Mouse (Mus musculus) liver, embryonic 14.5 days (tissue): ENCODE results near the gene Gm20379. TPM values are rescaled to one million over a fixed set of nuclear protein-coding genes. Genes with fewer than 3 reads are reported as not detected.

Source experiments
- ATAC-seq: fragments of 200-750 bp; cut with Nextera tagmentation; 2 replicates; pipeline ENCODE4 v1.8.0; 2017; ENCODE audit warnings: moderate number of reproducible peaks, mild to moderate bottlenecking, moderate library complexity; ENCODE audit not compliant: insufficient read depth
- DNase-seq, 3 experiments: peaks; one replicate each; pipeline ENCODE4 v3.0.0-alpha.2; 2012 to 2013; ENCODE audit warnings: low read depth in 3 of 3, low spot score in 3 of 3
- H3K27ac ChIP-seq: fragments of 300-500 bp; sonication (generic); 2 replicates; pipeline ENCODE4 v1.5.1; 2014; ENCODE audit warnings: moderate library complexity, mild to moderate bottlenecking, control low read depth, inconsistent platforms
- H3K27me3 ChIP-seq: fragments of 300-500 bp; sonication (generic); 2 replicates; pipeline ENCODE4 v1.6.1; 2014; ENCODE audit warnings: mild to moderate bottlenecking, low read length, moderate library complexity; ENCODE audit not compliant: control insufficient read depth, insufficient read depth
- H3K36me3 ChIP-seq: fragments of 300-500 bp; sonication (generic); replicated peaks from 2 replicates; pipeline ENCODE4 v1.6.1; 2014; ENCODE audit warnings: low read depth; ENCODE audit not compliant: control insufficient read depth, insufficient read depth
- H3K4me1 ChIP-seq, 2 experiments: fragments of 200-500 bp in 1 of 2; fragments of 300-500 bp in 1 of 2; sonication (generic) in 1 of 2; replicated peaks; 2 replicates each; pipeline ENCODE4 v1.6.1; 2012 to 2014; ENCODE audit warnings: antibody characterized with exemption in 1 of 2, inconsistent platforms in 1 of 2, low read length in 1 of 2; ENCODE audit not compliant: control insufficient read depth in 2 of 2, insufficient read depth in 2 of 2
- H3K4me2 ChIP-seq: fragments of 300-500 bp; sonication (generic); 2 replicates; pipeline ENCODE4 v1.6.1; 2014; ENCODE audit warnings: low read depth, mild to moderate bottlenecking, control low read depth, moderate library complexity
- H3K4me3 ChIP-seq, 2 experiments: fragments of 200-500 bp in 1 of 2; fragments of 300-500 bp in 1 of 2; sonication (generic) in 1 of 2; 2 replicates each; pipeline ENCODE4 v1.5.1; 2012 to 2014; ENCODE audit warnings: low read depth in 2 of 2, low read length in 2 of 2, mild to moderate bottlenecking in 2 of 2, control low read depth in 1 of 2, inconsistent platforms in 1 of 2, moderate library complexity in 1 of 2; ENCODE audit not compliant: insufficient read depth in 1 of 2
- H3K9ac ChIP-seq: fragments of 300-500 bp; sonication (generic); replicated peaks from 2 replicates; pipeline ENCODE4 v1.6.1; 2014; ENCODE audit warnings: mild to moderate bottlenecking, control low read depth, moderate library complexity
- H3K9me3 ChIP-seq: fragments of 300-500 bp; sonication (generic); 2 replicates; pipeline ENCODE4 v1.6.1; 2016; ENCODE audit warnings: low read length, mixed read lengths; ENCODE audit not compliant: control insufficient read depth
- CTCF ChIP-seq: IDR thresholded peaks from 2 replicates; pipeline ENCODE4 v1.5.1; 2016; ENCODE audit warnings: antibody characterized with exemption, low read depth, control low read depth
- EP300 ChIP-seq: IDR thresholded peaks from 2 replicates; pipeline ENCODE4 v1.6.1; 2016; ENCODE audit warnings: antibody characterized with exemption, low read depth
- WGBS: fragments of 180-500 bp; shearing (Covaris S2); extraction: QIAGEN DNeasy Blood & Tissue Kit; methylation state at CpG from one replicate; pipeline ENCODE4 v1.1.7; 2014; ENCODE audit not compliant: insufficient replicate concordance; 5-methylcytosine and 5-hydroxymethylcytosine counted together
- polyA plus RNA-seq, 2 experiments: library from polyadenylated mRNA; depleted of rRNA in 1 of 2; stranded (reverse) in 1 of 2; unstranded in 1 of 2; fragments of >200 nt; fragmentation: Nextera tagmentation in 1 of 2; extraction: Ambion mirVana in 1 of 2; gene quantifications; 2 replicates each; pipeline versions ENCODE4 v1.2.1 to v1.2.3; 2012 to 2014

Gene Gm20379
- polyA plus RNA-seq, 2 experiments: 0.19 TPM; not detected in 1

DNA sequence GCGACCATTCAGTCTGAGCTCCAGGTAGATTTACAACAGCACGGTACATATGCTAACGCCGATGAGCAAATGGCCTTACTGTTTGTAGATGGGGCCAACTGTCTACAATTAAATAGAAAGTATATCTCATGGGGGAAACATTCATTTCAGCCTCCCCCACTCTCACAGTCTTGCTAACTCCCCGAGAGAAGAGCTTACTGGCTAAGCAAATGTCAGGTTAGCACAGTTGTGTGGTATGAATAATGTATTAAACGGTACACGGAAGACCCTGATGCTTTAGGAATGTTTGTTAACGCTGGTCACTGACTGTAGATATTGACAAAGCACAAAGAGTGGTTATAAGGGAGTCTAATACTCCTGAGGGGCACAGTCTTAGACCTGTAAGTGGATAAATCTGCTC, 38.3 kb downstream of the Gm20379 start:
- Histone ChIP-seq H3K4me2 (no peak overlapping the region), H3K9me3 (no peaks in the 10 kb centered on the region), H3K27me3 (no peaks in the 10 kb centered on the region), H3K9ac (no peak overlapping the region), H3K4me1 (no peaks in the 10 kb centered on the region), H3K4me3 (no peak overlapping the region), H3K27ac (no peak overlapping the region), H3K36me3 (peaks cover 16% of the 10 kb centered on the region)
- no peak for ATAC-seq
- WGBS: 85% methylated on average over 8 of the region's 8 CpGs
- no peak for DNase-seq
- no peak for TF ChIP-seq CTCF

DNA sequence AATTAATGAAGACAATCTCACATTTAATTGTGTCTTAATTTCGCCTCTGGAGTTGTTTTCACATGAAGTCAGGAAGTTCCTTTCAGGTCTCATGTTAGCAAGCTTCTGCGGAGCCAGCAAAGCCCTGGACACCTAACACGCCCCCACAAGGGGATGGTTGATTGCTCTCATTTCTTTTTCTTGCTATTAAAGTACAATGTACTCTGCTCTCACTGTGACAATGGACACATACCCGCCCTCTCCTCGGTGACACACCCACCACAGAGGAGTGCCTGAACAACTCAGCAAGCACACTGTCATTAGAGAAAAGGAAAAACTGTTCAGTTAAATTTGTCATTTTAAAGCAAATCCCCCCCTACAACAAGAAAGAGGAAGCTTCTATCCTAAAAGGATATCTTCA, 40.6 kb downstream of the Gm20379 start:
- TF ChIP-seq CTCF (no peak), EP300 (no peak)
- DNase-seq (no peak), ATAC-seq (no peak)
- Histone ChIP-seq H3K9ac (no peak overlapping the region), H3K27me3 (no peaks in the 10 kb centered on the region), H3K4me3 (no peak overlapping the region), H3K4me1 (no peaks in the 10 kb centered on the region), H3K36me3 (peaks cover 18% of the 10 kb centered on the region), H3K27ac (no peak overlapping the region), H3K9me3 (no peaks in the 10 kb centered on the region), H3K4me2 (no peak overlapping the region)
- WGBS: 74% methylated on average over 5 of the region's 5 CpGs

DNA sequence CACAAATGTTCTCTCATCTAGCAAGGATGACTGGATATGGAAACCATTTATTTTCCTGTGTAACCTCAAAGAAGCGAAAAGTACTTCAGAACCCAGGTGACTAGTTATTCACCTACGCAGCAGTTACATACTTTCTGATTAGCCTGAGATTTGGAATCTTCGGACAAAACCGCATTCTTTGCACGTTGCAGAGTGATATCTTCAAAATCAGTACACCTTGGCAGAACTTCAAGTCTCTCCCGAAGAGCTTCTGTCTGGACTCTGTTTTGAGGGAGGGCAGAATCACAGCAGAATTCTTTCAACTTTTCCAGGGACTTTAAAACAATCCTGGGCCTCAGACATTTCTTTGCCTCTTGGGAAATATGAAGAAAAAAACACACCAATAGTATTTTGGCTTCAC, 45.3 kb downstream of the Gm20379 start:
- 84% methylated on average over 6 of the region's 6 CpGs for WGBS
- peaks cover 10% of the 10 kb centered on the region for H3K36me3 ChIP-seq
- no peaks in the 10 kb centered on the region for H3K27me3 ChIP-seq

DNA sequence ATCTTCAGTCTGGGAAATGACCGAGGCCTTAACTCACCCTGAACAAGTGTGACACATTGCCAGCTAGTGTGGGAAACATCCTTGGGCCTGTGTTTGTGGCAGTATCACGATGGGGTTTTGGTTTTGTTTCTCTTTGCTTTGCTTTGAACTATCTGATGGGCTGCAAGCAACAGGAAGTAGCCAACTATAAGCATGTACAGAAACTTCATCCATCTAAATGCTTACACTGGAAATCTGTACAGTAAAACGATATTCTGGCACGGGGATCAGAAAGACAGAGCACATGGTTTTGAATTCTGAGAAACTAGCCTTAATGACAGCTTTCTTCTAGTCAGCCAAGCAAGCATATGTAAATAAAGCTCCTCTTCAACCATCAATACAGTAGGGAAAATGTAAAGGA, 48.2 kb downstream of the Gm20379 start:
- TF ChIP-seq CTCF (no peak), EP300 (no peak)
- H3K9ac ChIP-seq: peak overlapping the region; percentile 28; the same call in 1 of the 2 replicates
- ATAC-seq: no peak
- H3K27me3 ChIP-seq: no peaks in the 10 kb centered on the region
- 16% methylated on average over 4 of the region's 4 CpGs for WGBS
- no peak for DNase-seq
- H3K27ac ChIP-seq: peak overlapping the region; percentile 1; the same call in 1 of the 2 replicates
- H3K4me2 ChIP-seq: peak overlapping the region; percentile 68
- peaks cover 2 to 18% of the 10 kb centered on the region in 2 experiments; a peak in 3 of 4 replicates for H3K4me1 ChIP-seq
- no peaks in the 10 kb centered on the region for H3K9me3 ChIP-seq
- H3K36me3 ChIP-seq: peaks cover 14% of the 10 kb centered on the region
- peak overlapping the region; percentile 68 to 72 for H3K4me3 ChIP-seq

More for the DNA sequence above, 45.3 kb downstream of the Gm20379 start:
- Histone ChIP-seq H3K9ac (no peak overlapping the region), H3K4me2 (no peak overlapping the region), H3K9me3 (no peaks in the 10 kb centered on the region), H3K4me3 (no peak overlapping the region), H3K4me1 (peaks cover 0 to 11% of the 10 kb centered on the region in 2 experiments; a peak in 3 of 4 replicates), H3K27ac (no peak overlapping the region)
- DNase-seq: no peak
- no peak for ATAC-seq
- TF ChIP-seq EP300 (no peak), CTCF (no peak)

DNA sequence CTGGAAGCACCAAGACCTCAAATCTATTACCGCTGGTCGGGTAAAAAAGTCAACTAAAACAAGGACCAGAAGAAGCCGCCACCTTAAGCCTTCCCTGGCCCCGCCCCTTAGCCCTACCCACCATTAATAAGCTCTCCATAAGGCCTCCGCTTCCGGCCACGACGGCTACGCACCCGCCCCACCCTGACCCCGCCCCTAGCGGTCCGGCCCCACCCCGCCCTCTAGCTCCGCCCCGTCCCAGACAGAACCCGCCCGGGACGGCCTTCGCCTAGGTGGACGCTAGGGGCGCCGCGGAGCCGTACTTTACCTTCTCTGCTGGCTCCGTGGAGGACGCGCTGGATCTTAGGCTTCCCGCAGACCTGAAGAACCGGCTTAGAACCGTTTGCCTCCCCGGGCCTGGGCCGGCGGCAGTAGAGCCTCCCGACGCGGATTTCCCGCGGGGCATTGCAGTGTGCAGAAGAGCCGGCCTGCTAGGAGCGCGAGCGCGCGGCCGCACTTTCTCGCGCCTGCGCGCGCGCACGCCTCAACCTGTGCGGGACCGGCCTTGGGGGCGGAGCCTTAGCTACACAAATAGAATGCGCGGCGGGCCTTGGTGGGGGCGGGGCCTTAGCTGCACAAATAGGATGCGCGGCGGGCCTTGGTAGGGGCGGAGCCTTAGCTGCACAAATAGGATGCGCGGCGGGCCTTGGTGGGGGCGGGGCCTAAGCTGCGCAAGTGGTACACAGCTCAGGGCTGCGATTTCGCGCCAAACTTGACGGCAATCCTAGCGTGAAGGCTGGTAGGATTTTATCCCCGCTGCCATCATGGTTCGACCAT, 48.9 kb downstream of the Gm20379 start, which contains the start of the genes Dhfr and Msh3:
Gene Dhfr, plus strand, starts transcription at position 271 of the 816 bp plus-strand sequence.
Gene Msh3, minus strand, starts transcription at position 548 of the 816 bp plus-strand sequence.
- peaks cover 2 to 18% of the 10 kb centered on the region in 2 experiments; a peak in 3 of 4 replicates for H3K4me1 ChIP-seq
- peak within 1 kb of the TSS; percentile 70 for H3K9ac ChIP-seq
- H3K9me3 ChIP-seq: no peaks in the 10 kb centered on the region
- DNase-seq (peak; percentile 96 to 98 (median 97)), ATAC-seq (peak; percentile 93)
- H3K36me3 ChIP-seq: peaks cover 17% of the 10 kb centered on the region
- WGBS: under 1% methylated on average over 76 of the region's 76 CpGs
- peak within 1 kb of the TSS; percentile 46 for H3K27ac ChIP-seq
- H3K27me3 ChIP-seq: no peaks in the 10 kb centered on the region
- peak within 1 kb of the TSS; percentile 68 for H3K4me2 ChIP-seq
- TF ChIP-seq EP300 (no peak), CTCF (peak; percentile 91)
- peak within 1 kb of the TSS; percentile 68 to 89 for H3K4me3 ChIP-seq
